Mouse (Mus musculus) myocyte (in vitro differentiated cells): ENCODE measurements around the gene Emg1.

Source experiments
- CEBPB ChIP-seq: IDR thresholded peaks from 2 replicates; pipeline ENCODE4 v1.6.1; 2011; ENCODE audit warnings: mild to moderate bottlenecking, moderate library complexity; ENCODE audit not compliant: poor library complexity, insufficient read depth, severe bottlenecking
- E2F4 ChIP-seq: IDR thresholded peaks from one replicate; pipeline ENCODE4 v1.6.1; 2011; ENCODE audit warnings: mild to moderate bottlenecking, control low read depth, moderate library complexity; ENCODE audit not compliant: insufficient read depth
- MAX ChIP-seq: IDR thresholded peaks from one replicate; pipeline ENCODE4 v1.6.1; 2011; ENCODE audit warnings: low read depth, mild to moderate bottlenecking, control low read depth
- MYOD1 ChIP-seq, 3 experiments: IDR thresholded peaks; one replicate each; pipeline ENCODE4 v1.6.1; 2011; ENCODE audit warnings: control low read depth in 2 of 3, low read depth in 2 of 3, mild to moderate bottlenecking in 2 of 3, moderate library complexity in 1 of 3; ENCODE audit not compliant: insufficient read length in 2 of 3, control insufficient read depth in 1 of 3
- MYOG ChIP-seq, 3 experiments: IDR thresholded peaks; one replicate each; pipeline ENCODE4 v1.6.1; 2011; ENCODE audit warnings: control low read depth in 2 of 3, low read depth in 2 of 3, mild to moderate bottlenecking in 2 of 3; ENCODE audit not compliant: insufficient read length in 2 of 3, control insufficient read depth in 1 of 3, insufficient read depth in 1 of 3
- POLR2A ChIP-seq: IDR thresholded peaks from one replicate; pipeline ENCODE4 v1.6.1; 2011; ENCODE audit warnings: low read depth, mild to moderate bottlenecking, control low read depth, moderate library complexity; ENCODE audit not compliant: insufficient read length
- POLR2AphosphoS2 ChIP-seq: IDR thresholded peaks from one replicate; pipeline ENCODE4 v1.6.1; 2011; ENCODE audit warnings: low read depth, control low read depth; ENCODE audit not compliant: insufficient read length
- SRF ChIP-seq: IDR thresholded peaks from one replicate; pipeline ENCODE4 v1.6.1; 2011; ENCODE audit warnings: low read depth; ENCODE audit not compliant: control insufficient read depth, insufficient read length
- TCF12 ChIP-seq: IDR thresholded peaks from one replicate; pipeline ENCODE4 v1.6.1; 2011; ENCODE audit warnings: mild to moderate bottlenecking, control low read depth; ENCODE audit not compliant: poor library complexity, insufficient read depth, severe bottlenecking
- TCF3 ChIP-seq: IDR thresholded peaks from one replicate; pipeline ENCODE4 v1.6.1; 2011; ENCODE audit warnings: low read depth, control low read depth; ENCODE audit not compliant: insufficient read length
- USF1 ChIP-seq: IDR thresholded peaks from one replicate; pipeline ENCODE4 v1.6.1; 2011; ENCODE audit warnings: low read depth, mild to moderate bottlenecking, control low read depth, moderate library complexity

DNA sequence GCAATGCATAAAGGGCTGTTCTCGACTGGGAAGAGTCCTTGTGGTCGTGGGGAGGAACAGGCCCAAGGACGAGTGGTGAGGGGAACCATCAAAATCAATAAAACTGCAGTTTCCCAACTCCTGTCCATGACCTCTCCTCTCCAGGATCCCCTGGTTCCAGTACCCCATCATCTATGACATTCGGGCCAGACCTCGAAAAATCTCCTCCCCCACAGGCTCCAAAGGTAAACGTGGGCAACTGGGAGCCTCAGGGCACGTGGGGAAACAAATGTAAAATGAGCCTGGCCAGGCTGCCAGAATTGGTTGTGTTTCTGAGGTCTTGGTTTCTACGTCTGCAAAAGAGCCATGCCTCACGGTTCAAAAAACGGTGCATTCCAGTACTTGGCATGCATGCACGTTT is 940 bp upstream of the Emg1 start:
- TF ChIP-seq POLR2A: no peak
- no peak for TF ChIP-seq TCF12
- TF ChIP-seq E2F4: no peak
- no peak for TF ChIP-seq CEBPB
- TF ChIP-seq MAX: no peak
- TF ChIP-seq USF1: no peak
- no peak for TF ChIP-seq MYOD1 (IDR thresholded peaks at IDR 0.05; ENCODE audit: control insufficient read depth in 1 of 3, insufficient read length in 2 of 3, low read depth in 2 of 3)
- TF ChIP-seq POLR2AphosphoS2: no peak
- TF ChIP-seq SRF: no peak
- no peak for TF ChIP-seq TCF3
- no peak for TF ChIP-seq MYOG (IDR thresholded peaks at IDR 0.05; ENCODE audit: control insufficient read depth in 1 of 3, insufficient read depth in 1 of 3, insufficient read length in 2 of 3, low read depth in 2 of 3)
